Mouse (Mus musculus) testis, postnatal 14 days (tissue): ENCODE results near the gene Gpsm1.

Source experiments
- DNase-seq: peaks from one replicate; pipeline ENCODE4 v3.0.0; 2021; ENCODE audit warnings: low spot score

The Gpsm1 gene

GRCm38 (mm10) chr2:26312812-26313211 is 2.5 kb upstream of the Gpsm1 start:
- DNase-seq, result no peak

GRCm38 (mm10) chr2:26313394-26313793 is 1.9 kb upstream of the Gpsm1 start:
- DNase-seq, result no peak

GRCm38 (mm10) chr2:26314281-26315071 is 839 bp upstream of the Gpsm1 start:
- DNase-seq, result peak; percentile 86

GRCm38 (mm10) chr2:26315925-26316311 is 603 bp downstream of the Gpsm1 start:
- DNase-seq, result peak; percentile 59

- DNase-seq, result no peak
These were observed 1.4 kb downstream of the Gpsm1 start for GRCm38 (mm10) chr2:26316576-26317246.

- DNase-seq, result no peak
These were observed 2.1 kb downstream of the Gpsm1 start for GRCm38 (mm10) chr2:26317371-26317770.

GRCm38 (mm10) chr2:26317991-26318672 is 2.8 kb downstream of the Gpsm1 start:
- no peak for DNase-seq

DNA sequence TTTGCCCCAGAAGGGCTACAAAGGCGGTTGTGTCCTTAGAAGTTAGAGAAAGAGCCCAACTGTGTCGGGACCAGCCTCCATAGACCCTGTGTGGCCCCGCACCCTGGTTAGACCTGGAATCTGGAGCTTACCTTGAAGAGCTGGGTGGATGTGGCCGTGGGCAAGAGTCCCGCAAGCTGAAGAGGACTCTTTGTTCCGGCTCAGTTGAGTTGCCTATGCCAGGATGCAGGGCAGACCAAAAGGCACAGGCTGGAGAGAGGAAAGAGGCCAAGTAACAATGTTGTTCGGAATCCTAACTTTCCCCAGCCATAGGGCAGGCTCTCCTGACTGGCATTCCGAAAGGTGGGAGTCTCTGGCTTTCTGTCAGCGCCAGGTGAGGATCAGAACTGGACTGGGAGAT is 3.8 kb downstream of the Gpsm1 start:
- no peak for DNase-seq

GRCm38 (mm10) chr2:26319519-26320244 is 4.4 kb downstream of the Gpsm1 start:
- DNase-seq, result no peak

GRCm38 (mm10) chr2:26320245-26321185 is 5.2 kb downstream of the Gpsm1 start:
- no peak for DNase-seq

DNA sequence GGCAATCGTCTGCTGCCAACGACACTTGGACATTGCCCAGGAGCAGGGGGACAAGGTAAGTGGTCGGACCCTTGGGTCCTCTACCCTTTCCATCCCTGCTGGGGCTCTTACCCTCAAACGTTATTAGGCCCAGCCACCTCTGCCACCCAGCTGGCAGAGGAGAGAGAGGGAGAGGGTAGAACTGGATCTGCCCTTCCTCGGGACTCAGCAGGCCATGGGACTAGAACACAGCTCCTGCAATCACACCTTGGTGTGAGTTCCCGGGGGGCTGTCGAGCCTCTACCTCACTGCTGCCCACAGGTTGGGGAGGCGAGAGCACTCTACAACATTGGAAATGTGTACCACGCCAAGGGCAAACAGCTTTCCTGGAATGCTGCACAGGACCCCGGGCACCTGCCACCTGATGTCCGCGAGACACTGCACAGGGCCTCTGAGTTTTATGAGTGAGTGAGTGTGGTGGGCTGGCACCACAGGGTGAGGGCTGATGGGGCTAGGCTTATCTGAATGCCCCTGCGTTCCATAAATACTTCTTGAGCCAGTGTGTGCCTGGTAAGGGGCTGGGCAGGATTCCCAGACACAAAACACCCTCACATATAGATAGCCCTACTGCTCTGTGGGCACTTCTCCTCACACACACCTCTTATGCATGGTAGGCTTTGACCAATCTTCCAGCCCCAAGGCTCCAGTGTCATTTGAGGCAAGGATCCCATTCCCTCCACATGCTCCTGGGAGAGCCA is 8.4 kb downstream of the Gpsm1 start:
- no peak for DNase-seq

- no peak for DNase-seq
These were observed 9.6 kb downstream of the Gpsm1 start for GRCm38 (mm10) chr2:26324917-26325316.

GRCm38 (mm10) chr2:26325386-26326181 is 10.3 kb downstream of the Gpsm1 start:
- DNase-seq, result peak; percentile 63

DNA sequence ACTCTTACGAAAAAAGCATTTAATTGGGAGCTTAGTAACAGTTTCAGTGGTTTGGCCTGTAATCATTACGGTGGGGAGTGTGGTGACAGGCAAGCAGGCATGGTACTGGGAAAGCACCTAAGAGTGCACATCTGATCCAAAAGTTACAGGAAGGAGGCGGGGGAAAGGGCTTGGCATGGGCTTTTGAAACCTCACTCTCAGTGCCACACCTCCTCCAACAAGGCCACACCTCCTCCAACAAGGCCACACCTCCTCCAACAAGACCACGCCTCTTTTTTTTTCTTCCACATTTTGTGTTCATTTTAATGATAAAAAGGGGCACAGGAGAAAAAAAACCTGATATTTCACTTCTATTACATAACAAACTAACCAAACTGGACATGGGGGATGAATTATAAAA is 12.5 kb downstream of the Gpsm1 start:
- DNase-seq, result no peak

DNA sequence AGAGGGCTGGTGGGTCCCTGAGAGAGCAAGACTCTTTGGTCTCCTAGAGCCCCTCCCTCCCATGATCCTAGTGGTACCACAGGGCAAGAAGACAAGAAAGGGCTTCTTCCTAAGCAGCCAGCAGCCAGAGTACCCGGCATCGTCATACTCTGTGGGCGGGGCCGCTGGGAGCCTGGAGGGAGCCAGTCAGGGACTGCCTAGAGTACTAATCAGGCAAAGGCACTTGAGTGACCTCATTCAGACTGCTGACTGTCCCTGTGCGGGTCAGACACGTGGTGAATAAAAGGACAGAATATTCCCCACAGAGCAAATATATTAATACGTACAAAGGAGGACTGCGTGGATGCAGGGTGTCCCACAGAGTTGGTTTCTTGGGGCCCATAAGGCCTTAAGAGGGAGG is 14.1 kb downstream of the Gpsm1 start:
- DNase-seq, result no peak

- no peak for DNase-seq
These were observed 14.7 kb downstream of the Gpsm1 start for GRCm38 (mm10) chr2:26330056-26330468.

GRCm38 (mm10) chr2:26330702-26331101 is 15.4 kb downstream of the Gpsm1 start:
- DNase-seq, result no peak

- DNase-seq, result no peak
These were observed 23.2 kb downstream of the Gpsm1 start for GRCm38 (mm10) chr2:26338302-26339203.

GRCm38 (mm10) chr2:26339204-26339551 is 23.9 kb downstream of the Gpsm1 start:
- peak; percentile 70 for DNase-seq
